ENCODE assay signal across 9 mouse cellular contexts in the genomic region with DNA sequence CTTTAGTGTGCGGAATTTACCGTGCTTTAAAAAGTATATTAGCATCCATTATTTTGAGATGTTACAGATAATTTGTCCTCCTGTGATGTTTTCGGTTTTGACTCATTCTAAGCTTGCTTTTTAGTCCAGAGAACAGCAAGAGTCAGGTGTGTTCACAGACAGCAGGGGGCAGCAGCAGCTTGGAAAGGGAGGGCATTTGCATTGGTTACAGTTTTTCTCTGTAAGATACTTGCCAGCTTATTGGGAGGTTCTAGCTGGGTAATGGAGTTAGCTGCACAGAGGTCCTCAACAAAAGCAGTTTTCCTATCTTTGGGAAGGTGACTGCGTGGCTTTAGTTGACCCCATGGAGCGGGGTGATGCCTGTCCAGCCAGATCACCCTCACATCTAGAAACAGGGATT. TPM values are rescaled to one million over a fixed set of nuclear protein-coding genes. Genes with fewer than 3 reads are reported as not detected.
A peak's percentile ranks its signal among the peaks of the same experiment; 100 is the strongest.
DNase-seq lines count a peak whose midpoint lies in the region; ATAC-seq and TF ChIP-seq lines count a peak whose summit lies in the region.
"Had no signal": no experiment of that assay in that cellular context is flagged by ENCODE, and none has a peak within 500 bp of the region (broad histone marks: within the 10 kb centered on the region; RNA-seq: fewer than 3 reads in every experiment).

No protein-coding gene starts in this region.

- H3K9ac ChIP-seq in embryonic facial prominence, embryonic 11.5 days (replicated peaks; ENCODE audit: low read length) = no peak overlapping the region
- H3K9ac ChIP-seq in limb, embryonic 14.5 days (ENCODE audit: low read depth, low read length, severe bottlenecking) = no peak overlapping the region
- H3K9ac ChIP-seq: neural tube, embryonic 12.5 days had no signal

- no peaks in the 10 kb centered on the region for H3K4me1 ChIP-seq in embryonic facial prominence, embryonic 11.5 days (ENCODE audit: control insufficient read depth, insufficient read depth, low read length)
- no peaks in the 10 kb centered on the region for H3K4me1 ChIP-seq in limb, embryonic 14.5 days (ENCODE audit: control insufficient read depth, insufficient read depth, low read length)
- H3K4me1 ChIP-seq: neural tube, embryonic 12.5 days had no signal

- peaks cover 2% of the 10 kb centered on the region for H3K36me3 ChIP-seq in embryonic facial prominence, embryonic 11.5 days (replicated peaks; ENCODE audit: control insufficient read depth, insufficient read depth, low read depth, low read length)
- peaks cover 46% of the 10 kb centered on the region for H3K36me3 ChIP-seq in limb, embryonic 14.5 days (ENCODE audit: control insufficient read depth, insufficient read depth, low read length)

- no peaks in the 10 kb centered on the region for H3K27me3 ChIP-seq in embryonic facial prominence, embryonic 11.5 days (ENCODE audit: control insufficient read depth, insufficient read depth, low read length)
- no peaks in the 10 kb centered on the region for H3K27me3 ChIP-seq in limb, embryonic 14.5 days (ENCODE audit: control insufficient read depth, insufficient read depth, low read length)
- H3K27me3 ChIP-seq: neural tube, embryonic 12.5 days had no signal

- H3K27ac ChIP-seq in embryonic facial prominence, embryonic 11.5 days (replicated peaks; ENCODE audit: low read depth, low read length) = no peak overlapping the region
- no peak overlapping the region for H3K27ac ChIP-seq in limb, embryonic 14.5 days (replicated peaks; ENCODE audit: low read depth, low read length)
- H3K27ac ChIP-seq: neural tube, embryonic 12.5 days had no signal

- no peak overlapping the region for H3K4me3 ChIP-seq in embryonic facial prominence, embryonic 11.5 days (ENCODE audit: low read depth, low read length)
- no peak overlapping the region for H3K4me3 ChIP-seq in limb, embryonic 14.5 days (replicated peaks; ENCODE audit: low read length)
- H3K4me3 ChIP-seq: neural tube, embryonic 12.5 days had no signal

- no peak for ATAC-seq in embryonic facial prominence, embryonic 11.5 days (replicated peaks; ENCODE audit: insufficient number of reproducible peaks, low FRiP score, low TSS enrichment, low read depth)
- peak; percentile 52 for ATAC-seq in inflammation-experienced regulatory T-cells, adult 6 months
- ATAC-seq in limb, embryonic 14.5 days (ENCODE audit: low FRiP score, low read depth) = no peak

- H3K9me3 ChIP-seq in embryonic facial prominence, embryonic 11.5 days (replicated peaks; ENCODE audit: control insufficient read depth, low read length) = no peaks in the 10 kb centered on the region
- no peaks in the 10 kb centered on the region for H3K9me3 ChIP-seq in limb, embryonic 14.5 days (ENCODE audit: control insufficient read depth, low read length)
- H3K9me3 ChIP-seq: neural tube, embryonic 12.5 days had no signal

- DNase-seq in ovary, postnatal 10 days (ENCODE audit: low spot score) = peak; percentile 20
- no peak for DNase-seq in ovary, adult 18-20 months (ENCODE audit: low spot score)
- DNase-seq in adrenal gland, postnatal 14 days = peak; percentile 79
- peak; percentile 73 for DNase-seq in embryonic facial prominence, embryonic 11.5 days (ENCODE audit: low spot score)
- DNase-seq in limb, embryonic 14.5 days (ENCODE audit: low spot score) = peak; percentile 58
- DNase-seq in ovary, postnatal 14 days (ENCODE audit: low spot score) = peak; percentile 62
- no peak for DNase-seq in T-cell, adult 2 months (ENCODE audit: low spot score)

- no peak for TF ChIP-seq POLR2A in limb, embryonic 14.5 days (IDR thresholded peaks at IDR 0.05; ENCODE audit: borderline replicate concordance, extremely low read depth, insufficient read depth, insufficient read length)

- no peak overlapping the region for H3K4me2 ChIP-seq in embryonic facial prominence, embryonic 11.5 days (ENCODE audit: low read depth, low read length)
- no peak overlapping the region for H3K4me2 ChIP-seq in limb, embryonic 14.5 days (replicated peaks; ENCODE audit: low read depth, low read length, severe bottlenecking)
- H3K4me2 ChIP-seq: neural tube, embryonic 12.5 days had no signal

- WGBS in embryonic facial prominence, embryonic 11.5 days = 89% methylated on average over 5 of the region's 5 CpGs
- WGBS in limb, embryonic 14.5 days = 84% methylated on average over 5 of the region's 5 CpGs

RNA-seq across cellular contexts. Expression of a gene that starts 19.8 kb away (rescaled TPM):
- total RNA-seq in adrenal gland, postnatal 14 days (2021) = 24.3 and 24.6 TPM in 2 replicates
- 93.7 and 96.1 TPM in 2 replicates for polyA plus RNA-seq in embryonic facial prominence, embryonic 11.5 days (2014; fragmentation: Nextera tagmentation; extraction: Ambion mirVana)
- 10 to 100 TPM; 48.8 to 53.9 (median 51.0) TPM for polyA plus RNA-seq in inflammation-experienced regulatory T-cells, adult 6 months (2017; shearing (Covaris generic))
- polyA plus RNA-seq in limb, embryonic 14.5 days (2012; rRNA removed) = 29.0 and 33.8 TPM in 2 replicates
- 40.5 and 47.5 TPM in 2 replicates for polyA plus RNA-seq in limb, embryonic 14.5 days (2014; fragmentation: Nextera tagmentation; extraction: Ambion mirVana)

RNA-seq across cellular contexts. Expression of a gene that starts 56.2 kb away (rescaled TPM):
- 0.41 TPM in 1 of 2 replicates, not detected in the other for total RNA-seq in adrenal gland, postnatal 14 days (2021)
- 87.7 and 93.7 TPM in 2 replicates for polyA plus RNA-seq in embryonic facial prominence, embryonic 11.5 days (2014; fragmentation: Nextera tagmentation; extraction: Ambion mirVana)
- polyA plus RNA-seq in inflammation-experienced regulatory T-cells, adult 6 months (2017; shearing (Covaris generic)) = 1 to 10 TPM; 1.9 to 4.6 (median 2.0) TPM
- 27.3 and 34.9 TPM in 2 replicates for polyA plus RNA-seq in limb, embryonic 14.5 days (2012; rRNA removed)
- 71.3 and 74.3 TPM in 2 replicates for polyA plus RNA-seq in limb, embryonic 14.5 days (2014; fragmentation: Nextera tagmentation; extraction: Ambion mirVana)

Comparison
In these comparisons a context has a peak if more than half of its experiments do, and no peak if none do; other contexts are left out.
1. DNase-seq: peak in ovary, postnatal 10 days (single experiment), adrenal gland, postnatal 14 days (single experiment), embryonic facial prominence, embryonic 11.5 days (single experiment), limb, embryonic 14.5 days (single experiment) and ovary, postnatal 14 days (single experiment); none in ovary, adult 18-20 months (single experiment) and T-cell, adult 2 months (single experiment).
2. RNA of a gene that starts 56.2 kb away (polyA plus RNA-seq): 87.7 to 93.7 TPM in embryonic facial prominence, embryonic 11.5 days and 27.3 to 74.3 TPM in limb, embryonic 14.5 days; 1.9 to 4.6 TPM in inflammation-experienced regulatory T-cells, adult 6 months; every median in the first group is over 4 times any median in the second.